Mouse (Mus musculus) gastrocnemius, adult 2 months (tissue): ENCODE data around the gene H2afy2. TPM values are rescaled to one million over a fixed set of nuclear protein-coding genes. Genes with fewer than 3 reads are reported as not detected.

ENCODE experiments used
- DNase-seq: peaks from one replicate; pipeline ENCODE4 v3.0.0; 2022
- H3K27ac ChIP-seq: fragments of 200-600 bp; 2 replicates; pipeline ENCODE4 v1.8.1; 2022; ENCODE audit warnings: mild to moderate bottlenecking
- H3K4me3 ChIP-seq: fragments of 200-600 bp; 2 replicates; pipeline ENCODE4 v1.8.1; 2022; ENCODE audit warnings: mild to moderate bottlenecking, moderate library complexity
- CTCF ChIP-seq: fragments of 200-600 bp; IDR thresholded peaks from 2 replicates; pipeline ENCODE4 v1.8.1; 2022; ENCODE audit warnings: antibody characterized with exemption, mild to moderate bottlenecking, moderate library complexity
- intact Hi-C: fragments of 180-260 bp; cut with DNase I; formaldehyde crosslinking; loops from one replicate; pipeline ENCODE4 v1.15.1; 2025
- microRNA-seq: library from miRNA; unstranded; fragments of <30 nt; microRNA quantifications from one replicate; pipeline ENCODE4 v1.2.0, GENCODE M21; 2021
- total RNA-seq, 2 experiments: library from RNA; stranded (reverse); gene quantifications; 2 replicates each; pipeline ENCODE4 v1.2.3; 2021

Gene H2afy2
- total RNA-seq, 2 experiments from 2014 or later = 0.36 to 1.1 TPM

- intact Hi-C loops = no loop called here
- DNase-seq = no peak
- no peak for TF ChIP-seq CTCF
- no peak overlapping the region for H3K4me3 ChIP-seq
- peak overlapping the region; percentile 85 for H3K27ac ChIP-seq
Measured at GRCm38 (mm10) chr10:61714146-61714545, 69.8 kb downstream of the H2afy2 start.

- intact Hi-C loops = loop anchor here (1.0 kb wide), 1 partner anchor 32 kb away; no protein-coding TSS in a partner anchor
- no peak overlapping the region for H3K27ac ChIP-seq
- TF ChIP-seq CTCF = no peak
- no peak overlapping the region for H3K4me3 ChIP-seq
- DNase-seq = no peak
Measured at GRCm38 (mm10) chr10:61713601-61714000, 70.3 kb downstream of the H2afy2 start.

GRCm38 (mm10) chr10:61706412-61707375 lies 77.3 kb downstream of the H2afy2 start:
- H3K4me3 ChIP-seq = no peak overlapping the region
- intact Hi-C loops = no loop called here
- TF ChIP-seq CTCF = no peak
- H3K27ac ChIP-seq = no peak overlapping the region
- peak; percentile 13 for DNase-seq

GRCm38 (mm10) chr10:61704663-61705062 lies 79.3 kb downstream of the H2afy2 start:
- no peak for TF ChIP-seq CTCF

GRCm38 (mm10) chr10:61697028-61697427 lies 86.9 kb downstream of the H2afy2 start:
- no peak overlapping the region for H3K27ac ChIP-seq
- no peak for DNase-seq
- TF ChIP-seq CTCF = no peak
- intact Hi-C loops = no loop called here
- peak overlapping the region; percentile 91 for H3K4me3 ChIP-seq

More at GRCm38 (mm10) chr10:61704663-61705062, 79.3 kb downstream of the H2afy2 start:
- Histone ChIP-seq H3K27ac (no peak overlapping the region), H3K4me3 (no peak overlapping the region)
- peak; percentile 12 for DNase-seq
- intact Hi-C loops = no loop called here

GRCm38 (mm10) chr10:61696560-61696823 lies 87.5 kb downstream of the H2afy2 start:
- Histone ChIP-seq H3K4me3 (peak overlapping the region; percentile 91), H3K27ac (peak overlapping the region; percentile 84)
- intact Hi-C loops = no loop called here
- TF ChIP-seq CTCF = no peak
- DNase-seq = no peak

GRCm38 (mm10) chr10:61695703-61696559 lies 88.0 kb downstream of the H2afy2 start:
- intact Hi-C loops = no loop called here
- peak overlapping the region; percentile 91 for H3K4me3 ChIP-seq
- H3K27ac ChIP-seq = peak overlapping the region; percentile 84
- DNase-seq = peak; percentile 40
- no peak for TF ChIP-seq CTCF

- Histone ChIP-seq H3K4me3 (peak within 1 kb of the TSS; percentile 91), H3K27ac (peak within 1 kb of the TSS; percentile 84)
- intact Hi-C loops = no loop called here
- DNase-seq = peak; percentile 97
- TF ChIP-seq CTCF = peak; percentile 53
Measured at GRCm38 (mm10) chr10:61694870-61695670, 88.9 kb downstream of the H2afy2 start, which contains the start of gene Tysnd1. Tysnd1 (plus strand) TSS chr10:61695514.

- TF ChIP-seq CTCF = no peak
- no peak overlapping the region for H3K4me3 ChIP-seq
- no peak for DNase-seq
- H3K27ac ChIP-seq = no peak overlapping the region
- intact Hi-C loops = no loop called here
Measured at GRCm38 (mm10) chr10:61693563-61693962, 90.4 kb downstream of the H2afy2 start.

GRCm38 (mm10) chr10:61689405-61689804 lies 94.5 kb downstream of the H2afy2 start:
- Histone ChIP-seq H3K27ac (peak overlapping the region; percentile 88), H3K4me3 (peak overlapping the region; percentile 51)
- no peak for TF ChIP-seq CTCF
- intact Hi-C loops = no loop called here
- peak; percentile 50 for DNase-seq

Small RNAs within 50 kb of the gene (microRNA-seq; reads per million reads assigned to microRNA genes)
- gene Mir5108 = not detected

Other genes starting within 250 kb of the H2afy2 start
- gene Npffr1, start 188.7 kb downstream of the H2afy2 start, total RNA-seq = under 1 TPM in 1 of 2 experiments, not detected in 1; 0.06 TPM
- gene Ppa1, start 135.6 kb downstream of the H2afy2 start, total RNA-seq = 10 to 100 TPM; 48.9 to 61.4 TPM
- gene Sar1a, start 103.8 kb downstream of the H2afy2 start, total RNA-seq = 100 to 1,000 TPM; 129 to 145 TPM
- 10 to 100 TPM; 12.3 to 14.4 TPM for gene Tysnd1, start 88.6 kb downstream of the H2afy2 start, total RNA-seq
- gene Aifm2, start 68.9 kb downstream of the H2afy2 start, total RNA-seq = 10 to 100 TPM; 13.9 to 19.7 TPM
- 1 to 10 TPM in 1 of 2 experiments, under 1 TPM in 1; 0.94 to 1.4 TPM for gene Col13a1, start 195.0 kb upstream of the H2afy2 start, total RNA-seq